Mouse (Mus musculus) monocyte, adult 2 months (primary cell): ENCODE measurements around the gene Golga4.

Source experiments
- DNase-seq, 2 experiments: peaks; one replicate each; pipeline ENCODE4 v3.0.0; 2022; ENCODE audit warnings: low spot score in 2 of 2, low read depth in 1 of 2

The Golga4 gene

GRCm38 (mm10) chr9:118488896-118489578 lies 17.0 kb upstream of the Golga4 start:
- no peak for DNase-seq

GRCm38 (mm10) chr9:118489579-118490019 lies 16.5 kb upstream of the Golga4 start:
- DNase-seq, result peak in 1 of 2 experiments; percentile 37

GRCm38 (mm10) chr9:118491195-118491594 lies 14.9 kb upstream of the Golga4 start:
- DNase-seq, result no peak

- no peak for DNase-seq
Measured at GRCm38 (mm10) chr9:118492932-118493698, 13.0 kb upstream of the Golga4 start.

- no peak for DNase-seq
Measured at GRCm38 (mm10) chr9:118494106-118494505, 12.0 kb upstream of the Golga4 start.

- no peak for DNase-seq
Measured at GRCm38 (mm10) chr9:118495933-118496332, 10.1 kb upstream of the Golga4 start.

GRCm38 (mm10) chr9:118496952-118497351 lies 9.1 kb upstream of the Golga4 start:
- DNase-seq, result no peak

GRCm38 (mm10) chr9:118498061-118498460 lies 8.0 kb upstream of the Golga4 start:
- no peak for DNase-seq

GRCm38 (mm10) chr9:118500963-118501362 lies 5.1 kb upstream of the Golga4 start:
- no peak for DNase-seq

- DNase-seq, result no peak
Measured at GRCm38 (mm10) chr9:118504656-118505055, 1.4 kb upstream of the Golga4 start.

GRCm38 (mm10) chr9:118506404-118507231 lies 551 bp downstream of the Golga4 start:
- peak in 1 of 2 experiments; percentile 13 for DNase-seq

- DNase-seq, result no peak
Measured at GRCm38 (mm10) chr9:118507552-118507951, 1.5 kb downstream of the Golga4 start.

- no peak for DNase-seq
Measured at GRCm38 (mm10) chr9:118508601-118509000, 2.5 kb downstream of the Golga4 start.

- no peak for DNase-seq
Measured at GRCm38 (mm10) chr9:118510941-118511690, 5.0 kb downstream of the Golga4 start.

GRCm38 (mm10) chr9:118512681-118513233 lies 6.7 kb downstream of the Golga4 start:
- no peak for DNase-seq

GRCm38 (mm10) chr9:118515476-118515875 lies 9.4 kb downstream of the Golga4 start:
- DNase-seq, result no peak

GRCm38 (mm10) chr9:118516162-118516561 lies 10.1 kb downstream of the Golga4 start:
- DNase-seq, result no peak

GRCm38 (mm10) chr9:118517619-118518018 lies 11.6 kb downstream of the Golga4 start:
- no peak for DNase-seq

GRCm38 (mm10) chr9:118519101-118519500 lies 13.0 kb downstream of the Golga4 start:
- DNase-seq, result no peak

- no peak for DNase-seq
Measured at GRCm38 (mm10) chr9:118520011-118520410, 13.9 kb downstream of the Golga4 start.
